Mouse (Mus musculus) heart, embryonic 13.5 days (tissue): ENCODE measurements at regions not wholly inside any gene's neighbourhood (a gene's known extent, or its start where the extent isn't known, plus 50 kb on each side); places are given as distances from the start of the nearest gene placed in this dataset.

Source experiments
- ATAC-seq: fragments of 200-750 bp; cut with Nextera tagmentation; 2 replicates; pipeline ENCODE4 v1.8.0; 2017; ENCODE audit warnings: moderate TSS enrichment; ENCODE audit not compliant: insufficient number of reproducible peaks, low FRiP score, low TSS enrichment; ENCODE audit errors: extremely low read depth
- H3K27ac ChIP-seq: fragments of 300-500 bp; sonication (generic); replicated peaks from 2 replicates; pipeline ENCODE4 v1.5.1; 2015; ENCODE audit warnings: moderate library complexity, mild to moderate bottlenecking, inconsistent platforms
- H3K27me3 ChIP-seq: fragments of 300-500 bp; sonication (generic); replicated peaks from 2 replicates; pipeline ENCODE4 v1.6.1; 2015; ENCODE audit warnings: mild to moderate bottlenecking, inconsistent platforms
- H3K36me3 ChIP-seq: fragments of 300-500 bp; sonication (generic); 2 replicates; pipeline ENCODE4 v1.6.1; 2015; ENCODE audit warnings: mild to moderate bottlenecking, inconsistent platforms
- H3K4me1 ChIP-seq: fragments of 300-500 bp; sonication (generic); 2 replicates; pipeline ENCODE4 v1.6.1; 2015; ENCODE audit warnings: inconsistent platforms
- H3K4me2 ChIP-seq: fragments of 300-500 bp; sonication (generic); 2 replicates; pipeline ENCODE4 v1.6.1; 2015; ENCODE audit warnings: inconsistent platforms, mild to moderate bottlenecking, moderate library complexity
- H3K4me3 ChIP-seq: fragments of 300-500 bp; sonication (generic); 2 replicates; pipeline ENCODE4 v1.5.1; 2015; ENCODE audit warnings: moderate library complexity, mild to moderate bottlenecking, inconsistent platforms
- H3K9ac ChIP-seq: fragments of 300-500 bp; sonication (generic); 2 replicates; pipeline ENCODE4 v1.6.1; 2015; ENCODE audit warnings: inconsistent platforms, mild to moderate bottlenecking, moderate library complexity
- H3K9me3 ChIP-seq: fragments of 300-500 bp; sonication (generic); 2 replicates; pipeline ENCODE4 v1.6.1; 2016; ENCODE audit warnings: inconsistent platforms
- WGBS: fragments of 180-500 bp; shearing (Covaris S2); methylation state at CpG from one replicate; pipeline ENCODE4 v1.1.7; 2015; ENCODE audit warnings: mixed read lengths; 5-methylcytosine and 5-hydroxymethylcytosine counted together

- H3K4me2 ChIP-seq: no peak overlapping the region
- ATAC-seq: no peak
- H3K36me3 ChIP-seq: no peaks in the 10 kb centered on the region
- no peak overlapping the region for H3K4me3 ChIP-seq
- H3K9me3 ChIP-seq: no peaks in the 10 kb centered on the region
- no peak overlapping the region for H3K27ac ChIP-seq
- H3K4me1 ChIP-seq: no peaks in the 10 kb centered on the region
- peaks cover 9% of the 10 kb centered on the region; the same call in 1 of the 2 replicates for H3K27me3 ChIP-seq
- H3K9ac ChIP-seq: no peak overlapping the region
Measured at GRCm38 (mm10) chr14:25279751-25280150, 179.2 kb upstream of the Zmiz1 start.

DNA sequence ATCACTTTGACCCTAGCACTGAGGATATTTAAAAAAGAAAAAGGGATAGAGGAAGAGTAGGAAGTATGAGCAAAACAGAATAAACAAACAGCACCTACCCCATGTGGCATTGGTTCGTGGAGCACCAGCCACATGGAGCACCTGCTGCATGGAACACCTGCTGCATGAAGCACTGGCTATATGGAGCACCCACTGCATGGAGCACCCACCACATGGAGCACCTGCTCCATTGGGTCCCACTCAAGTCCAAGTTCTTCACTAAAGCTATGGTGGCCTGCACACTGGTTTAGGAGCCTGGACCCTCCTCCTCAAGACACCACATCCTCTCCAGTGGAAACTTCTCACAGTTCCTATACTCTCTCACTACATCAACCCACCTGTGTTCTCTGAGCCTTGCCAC lies 166.4 kb upstream of the Zmiz1 start:
- no peaks in the 10 kb centered on the region for H3K9me3 ChIP-seq
- no peak overlapping the region for H3K4me2 ChIP-seq
- ATAC-seq: no peak
- H3K27me3 ChIP-seq: 0 out of 2 replicates have a peak, but pooled peaks cover 3% of the 10 kb centered on the region
- H3K4me3 ChIP-seq: no peak overlapping the region
- no peak overlapping the region for H3K9ac ChIP-seq
- H3K36me3 ChIP-seq: no peaks in the 10 kb centered on the region
- H3K27ac ChIP-seq: no peak overlapping the region
- WGBS: 46% methylated on average over 1 of the region's 1 CpGs
- no peaks in the 10 kb centered on the region; the same call in 1 of the 2 replicates for H3K4me1 ChIP-seq

DNA sequence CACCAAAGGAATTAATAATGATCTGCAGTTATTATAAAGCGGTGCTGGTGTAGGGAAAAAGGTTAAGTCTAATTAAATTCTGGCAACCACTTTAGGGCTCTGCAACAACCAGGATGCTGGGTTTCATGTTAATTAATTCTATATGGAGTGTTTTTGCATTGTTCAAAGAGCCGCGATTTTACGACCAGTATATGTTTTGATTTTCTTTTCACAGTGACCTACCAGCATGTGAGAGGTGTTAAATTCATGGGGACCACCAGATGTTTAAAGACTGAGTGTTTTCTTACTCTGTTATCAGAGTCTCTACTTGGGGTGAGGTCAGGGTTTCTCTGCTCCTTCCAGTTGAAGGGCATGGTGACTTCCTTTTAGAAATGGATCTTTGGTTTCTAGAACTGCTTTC lies 164.8 kb upstream of the Zmiz1 start:
- H3K9me3 ChIP-seq: no peaks in the 10 kb centered on the region
- no peak overlapping the region for H3K27ac ChIP-seq
- H3K27me3 ChIP-seq: 0 out of 2 replicates have a peak, but pooled peaks cover 3% of the 10 kb centered on the region
- no peak for ATAC-seq
- H3K4me1 ChIP-seq: no peaks in the 10 kb centered on the region; the same call in 1 of the 2 replicates
- H3K9ac ChIP-seq: no peak overlapping the region
- no peaks in the 10 kb centered on the region for H3K36me3 ChIP-seq
- H3K4me2 ChIP-seq: no peak overlapping the region
- WGBS: 86% methylated on average over 4 of the region's 4 CpGs
- no peak overlapping the region for H3K4me3 ChIP-seq

DNA sequence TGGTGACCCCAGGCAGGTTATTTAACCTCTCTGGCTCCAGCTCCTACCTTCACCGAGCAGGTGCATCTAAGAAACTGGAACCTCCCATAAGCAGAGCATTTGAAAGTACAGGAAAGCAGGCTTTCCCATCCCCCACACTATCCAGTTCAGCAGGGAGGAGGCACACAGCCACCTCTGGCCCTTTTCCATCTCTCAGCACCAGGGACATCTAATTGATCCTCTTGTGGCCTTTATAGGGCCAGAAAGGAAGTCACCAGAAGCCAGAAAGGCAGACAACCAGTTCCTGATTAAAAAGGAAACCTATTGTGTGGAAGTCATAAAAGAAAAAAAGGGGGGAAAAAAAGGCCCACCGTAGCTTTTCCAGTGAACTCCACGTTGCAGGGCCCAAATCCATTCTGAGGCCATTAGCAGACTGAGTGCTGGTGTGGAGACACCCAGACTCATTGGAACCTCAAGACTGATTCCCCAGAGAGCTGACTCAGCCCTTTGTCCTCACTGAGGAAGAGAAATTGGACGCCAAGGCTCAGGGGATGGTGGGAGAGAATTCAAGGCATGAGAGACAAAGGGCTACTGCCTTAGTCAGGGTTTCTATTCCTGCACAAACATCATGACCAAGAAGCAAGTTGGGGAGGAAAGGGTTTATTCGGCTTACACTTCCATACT lies 163.2 kb upstream of the Zmiz1 start:
- 57% methylated on average over 5 of the region's 5 CpGs for WGBS
- H3K27me3 ChIP-seq: no peaks in the 10 kb centered on the region
- no peak overlapping the region for H3K4me3 ChIP-seq
- H3K9ac ChIP-seq: no peak overlapping the region
- no peak overlapping the region for H3K27ac ChIP-seq
- no peak for ATAC-seq
- H3K4me1 ChIP-seq: no peaks in the 10 kb centered on the region; the same call in 1 of the 2 replicates
- H3K36me3 ChIP-seq: no peaks in the 10 kb centered on the region
- H3K9me3 ChIP-seq: no peaks in the 10 kb centered on the region
- H3K4me2 ChIP-seq: no peak overlapping the region

DNA sequence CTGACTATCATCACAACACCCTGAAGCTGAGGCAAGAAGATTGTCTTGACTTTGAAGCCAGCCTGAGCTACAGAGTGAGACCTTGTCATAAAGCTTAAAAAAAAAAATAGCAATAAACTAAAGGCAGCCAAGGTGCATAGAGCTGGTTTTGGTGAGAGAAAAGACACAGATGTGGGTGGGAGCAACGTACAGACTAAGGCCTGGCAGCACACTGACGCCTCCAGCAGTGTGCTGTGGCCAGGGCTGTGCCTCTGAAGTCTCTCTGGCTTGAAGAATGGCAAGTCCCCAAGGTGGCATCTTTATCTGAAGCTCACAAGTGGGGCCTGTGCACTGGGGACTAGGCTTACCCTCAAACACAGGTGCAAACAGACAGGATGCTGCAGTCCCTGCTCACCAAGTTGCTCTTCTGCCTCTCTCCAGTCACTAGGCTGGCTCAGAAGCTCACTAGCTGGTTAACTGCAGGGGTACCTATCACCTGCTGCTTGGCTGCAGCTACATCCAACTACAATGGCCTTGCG lies 159.3 kb upstream of the Zmiz1 start:
- H3K9me3 ChIP-seq: no peaks in the 10 kb centered on the region
- no peak overlapping the region for H3K9ac ChIP-seq
- peaks cover 17% of the 10 kb centered on the region for H3K4me1 ChIP-seq
- H3K27ac ChIP-seq: no peak overlapping the region
- no peak overlapping the region for H3K4me2 ChIP-seq
- H3K36me3 ChIP-seq: no peaks in the 10 kb centered on the region
- no peaks in the 10 kb centered on the region for H3K27me3 ChIP-seq
- no peak overlapping the region for H3K4me3 ChIP-seq
- 75% methylated on average over 3 of the region's 3 CpGs for WGBS
- no peak for ATAC-seq

- ATAC-seq: no peak
- no peak overlapping the region for H3K4me2 ChIP-seq
- no peaks in the 10 kb centered on the region for H3K36me3 ChIP-seq
- H3K4me3 ChIP-seq: no peak overlapping the region
- no peaks in the 10 kb centered on the region for H3K9me3 ChIP-seq
- no peaks in the 10 kb centered on the region for H3K27me3 ChIP-seq
- H3K27ac ChIP-seq: no peak overlapping the region
- 55% methylated on average over 9 of the region's 9 CpGs for WGBS
- peaks cover 32% of the 10 kb centered on the region for H3K4me1 ChIP-seq
- no peak overlapping the region for H3K9ac ChIP-seq
Measured at GRCm38 (mm10) chr14:25301336-25302031, 157.5 kb upstream of the Zmiz1 start.

DNA sequence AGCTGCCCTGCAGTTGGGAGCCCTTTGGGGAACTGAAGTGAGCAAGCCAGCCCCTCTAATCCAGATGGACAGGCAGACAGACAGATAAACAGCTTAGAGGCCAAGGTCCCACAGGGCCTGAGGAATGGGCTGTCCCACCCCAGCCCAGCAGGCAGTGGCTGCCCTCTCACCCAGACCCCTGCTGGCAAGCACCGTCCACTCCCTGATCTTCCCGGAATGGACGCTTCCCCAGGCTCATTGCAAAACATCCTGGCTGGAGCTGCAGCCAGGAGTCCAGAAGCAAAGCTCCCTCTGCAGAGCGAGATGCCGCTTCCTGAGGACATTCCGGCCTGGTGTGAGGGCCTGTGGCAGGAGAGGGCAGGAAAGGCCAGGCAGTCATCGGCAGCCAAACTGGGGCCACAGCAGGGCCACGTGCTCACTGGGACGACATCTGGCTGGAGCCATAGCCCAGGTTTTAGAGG lies 154.6 kb upstream of the Zmiz1 start:
- 3% methylated on average over 9 of the region's 9 CpGs for WGBS
- H3K27me3 ChIP-seq: no peaks in the 10 kb centered on the region; the same call in 1 of the 2 replicates
- H3K36me3 ChIP-seq: no peaks in the 10 kb centered on the region
- peak overlapping the region; percentile 77 for H3K27ac ChIP-seq
- ATAC-seq: peak; percentile 47; the same call in 1 of the 2 replicates
- H3K9ac ChIP-seq: peak overlapping the region; percentile 57
- peak overlapping the region; percentile 17 for H3K4me2 ChIP-seq
- H3K4me3 ChIP-seq: no peak overlapping the region
- peaks cover 59% of the 10 kb centered on the region for H3K4me1 ChIP-seq
- no peaks in the 10 kb centered on the region for H3K9me3 ChIP-seq

DNA sequence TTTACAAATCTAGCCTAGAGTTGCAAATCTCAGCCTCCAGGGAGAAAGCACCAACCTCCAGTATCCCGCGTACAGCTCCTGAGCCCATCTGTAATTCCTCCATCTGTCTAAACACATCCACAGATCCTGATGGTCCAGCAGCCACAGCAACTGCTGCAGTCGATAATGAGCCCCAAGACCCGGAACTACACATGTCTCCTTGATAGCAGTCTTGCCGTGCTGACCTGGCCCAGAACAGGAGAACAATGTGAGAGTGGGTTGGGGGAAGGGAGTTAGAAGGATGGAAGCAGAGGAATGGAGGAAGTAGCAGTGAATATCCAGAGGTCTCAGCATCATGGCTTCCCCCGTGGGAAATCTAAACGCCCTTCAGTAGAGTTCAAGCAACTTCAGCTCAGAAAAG lies 152.8 kb upstream of the Zmiz1 start:
- no peak overlapping the region for H3K27ac ChIP-seq
- H3K9me3 ChIP-seq: no peaks in the 10 kb centered on the region
- 56% methylated on average over 7 of the region's 7 CpGs for WGBS
- H3K4me3 ChIP-seq: no peak overlapping the region
- ATAC-seq: no peak
- peaks cover 73% of the 10 kb centered on the region for H3K4me1 ChIP-seq
- H3K4me2 ChIP-seq: no peak overlapping the region
- no peak overlapping the region for H3K9ac ChIP-seq
- no peaks in the 10 kb centered on the region; the same call in 1 of the 2 replicates for H3K27me3 ChIP-seq
- H3K36me3 ChIP-seq: no peaks in the 10 kb centered on the region

DNA sequence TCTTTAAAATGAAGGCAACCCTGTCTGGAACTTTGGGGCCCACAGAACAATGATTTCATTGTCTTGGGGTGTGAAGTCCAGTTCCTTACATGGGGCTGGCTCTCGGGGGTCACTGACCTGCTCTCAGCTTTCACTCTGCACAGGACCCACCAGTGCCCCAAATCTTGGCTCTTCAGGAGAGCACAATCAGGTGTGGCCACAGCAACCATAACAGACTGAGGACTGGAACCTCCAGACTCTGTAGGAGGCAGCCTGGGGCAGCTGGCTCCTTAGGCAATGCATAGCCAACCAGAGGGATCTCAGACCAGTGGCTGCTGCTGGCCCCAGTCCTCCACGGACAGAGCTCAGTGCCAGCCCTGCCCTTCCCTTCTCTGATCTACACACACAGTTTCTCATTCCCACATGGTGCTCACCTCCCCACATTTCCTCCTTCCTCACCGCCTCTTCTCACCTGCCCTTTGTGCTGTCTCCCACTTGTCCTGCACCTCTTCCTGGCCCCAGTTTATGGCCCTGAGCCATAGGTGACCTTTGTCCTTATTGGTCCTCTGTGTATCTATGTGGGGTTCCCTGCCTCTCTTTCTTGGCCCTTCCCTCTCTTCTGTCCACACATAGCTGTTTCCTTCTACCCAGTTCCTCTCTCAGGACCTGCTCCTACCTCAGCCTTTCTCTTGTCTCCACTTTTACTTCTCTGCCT lies 151.9 kb upstream of the Zmiz1 start:
- H3K4me3 ChIP-seq: no peak overlapping the region
- no peaks in the 10 kb centered on the region; the same call in 1 of the 2 replicates for H3K27me3 ChIP-seq
- no peaks in the 10 kb centered on the region for H3K9me3 ChIP-seq
- no peak for ATAC-seq
- H3K27ac ChIP-seq: no peak overlapping the region
- no peak overlapping the region for H3K4me2 ChIP-seq
- H3K36me3 ChIP-seq: no peaks in the 10 kb centered on the region
- peaks cover 80% of the 10 kb centered on the region for H3K4me1 ChIP-seq
- H3K9ac ChIP-seq: peak overlapping the region; percentile 21; the same call in 1 of the 2 replicates
- 73% methylated on average over 3 of the region's 3 CpGs for WGBS

DNA sequence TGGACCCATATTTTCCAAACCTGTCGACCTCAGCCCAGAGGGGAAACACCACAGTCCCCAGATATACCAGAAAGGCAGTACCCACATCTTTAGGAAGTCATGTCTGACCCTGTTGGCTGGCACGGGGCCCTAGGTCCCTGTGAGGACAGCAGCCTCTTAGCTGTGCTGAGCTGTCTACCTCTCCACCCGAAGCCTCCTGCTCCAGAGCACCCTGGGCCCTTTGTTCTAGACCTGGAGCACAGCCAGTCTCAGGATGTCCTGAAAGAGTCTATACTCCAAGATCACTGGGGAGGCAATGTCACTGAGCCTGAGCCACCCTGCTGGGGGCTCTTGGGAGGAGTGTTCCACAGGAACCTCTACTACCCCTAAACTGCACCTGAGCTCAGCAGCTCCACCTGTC lies 150.9 kb upstream of the Zmiz1 start:
- 67% methylated on average over 3 of the region's 3 CpGs for WGBS
- peaks cover 86% of the 10 kb centered on the region for H3K4me1 ChIP-seq
- no peaks in the 10 kb centered on the region for H3K36me3 ChIP-seq

DNA sequence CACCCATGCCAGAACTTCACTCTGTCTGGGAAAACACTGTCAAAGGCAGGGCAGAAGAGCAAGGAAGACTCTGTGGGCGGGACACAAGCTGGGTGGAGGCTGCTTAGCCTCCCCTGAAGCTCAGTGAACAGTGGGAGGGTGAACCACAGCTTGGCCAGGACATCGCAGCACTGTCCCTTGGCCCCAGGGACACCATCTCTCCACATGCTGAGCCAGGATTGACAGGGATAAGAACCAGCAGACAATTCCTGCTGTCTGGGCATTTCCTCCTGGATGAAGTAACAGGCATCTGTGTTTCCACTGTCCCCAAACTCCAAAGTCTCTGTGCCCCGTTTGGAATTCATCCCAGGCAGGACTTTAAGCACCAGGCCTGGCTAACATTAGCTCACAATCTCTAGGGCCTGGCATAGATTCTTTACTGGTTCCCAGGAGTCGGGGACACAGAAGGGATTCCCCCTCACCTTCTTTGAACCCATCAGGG lies 148.3 kb upstream of the Zmiz1 start:
- H3K4me2 ChIP-seq: no peak overlapping the region
- H3K36me3 ChIP-seq: no peaks in the 10 kb centered on the region
- H3K27ac ChIP-seq: peak overlapping the region; percentile 95
- H3K27me3 ChIP-seq: peaks cover 3% of the 10 kb centered on the region; the same call in 1 of the 2 replicates
- peaks cover 74% of the 10 kb centered on the region for H3K4me1 ChIP-seq
- H3K4me3 ChIP-seq: no peak overlapping the region
- WGBS: 32% methylated on average over 4 of the region's 4 CpGs
- no peaks in the 10 kb centered on the region for H3K9me3 ChIP-seq
- peak overlapping the region; percentile 47; the same call in 1 of the 2 replicates for H3K9ac ChIP-seq
- no peak for ATAC-seq

More for the DNA sequence above, 150.9 kb upstream of the Zmiz1 start:
- no peak for ATAC-seq
- no peak overlapping the region for H3K9ac ChIP-seq
- no peak overlapping the region for H3K4me2 ChIP-seq
- H3K4me3 ChIP-seq: no peak overlapping the region
- no peaks in the 10 kb centered on the region for H3K9me3 ChIP-seq
- H3K27me3 ChIP-seq: no peaks in the 10 kb centered on the region; the same call in 1 of the 2 replicates
- H3K27ac ChIP-seq: no peak overlapping the region
